Mouse (Mus musculus): ENCODE results near the gene Gdf1. TPM values are rescaled to one million over a fixed set of nuclear protein-coding genes. Genes with fewer than 3 reads are reported as not detected.

Gdf1 gene
- polyA plus RNA-seq, 1 experiment from 2014 or later: 5.5 TPM

DNA sequence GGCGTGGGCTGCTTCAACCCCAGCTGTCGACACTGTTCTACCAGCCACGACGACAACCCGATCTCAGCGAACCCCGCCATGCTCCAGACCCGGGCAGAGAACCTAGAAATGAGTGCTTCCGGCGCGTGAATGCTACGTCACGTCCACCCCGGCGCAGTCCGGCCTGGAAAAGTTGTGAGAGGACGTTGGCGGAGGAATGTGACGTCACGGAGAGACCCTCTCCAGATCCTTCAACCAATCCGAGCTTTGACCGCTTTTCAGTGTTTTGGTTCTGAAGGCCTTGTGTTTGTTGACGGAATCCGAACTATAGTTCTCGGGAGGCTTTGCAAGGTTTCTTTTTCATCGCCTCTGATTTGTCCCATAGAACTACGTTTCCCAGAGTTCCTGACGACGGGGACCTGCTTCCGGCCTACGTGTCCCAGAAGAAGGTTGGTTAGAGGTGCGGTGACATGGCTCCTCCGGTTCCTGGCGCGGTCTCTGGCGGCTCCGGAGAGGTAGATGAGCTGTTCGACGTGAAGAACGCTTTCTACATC lies 27.2 kb upstream of the Gdf1 start, which contains the start of the genes Ddx49 and Cope:
Gene Ddx49 (minus strand): TSS at position 132 of the 533 bp plus-strand sequence.
Gene Cope (plus strand): TSS at position 161 of the 533 bp plus-strand sequence.
- ATAC-seq (ENCODE audit: low FRiP score, low TSS enrichment): peak; percentile 88
- H3K9me3 ChIP-seq (ENCODE audit: low read length): no peaks in the 10 kb centered on the region
- H3K27ac ChIP-seq (ENCODE audit: low read length): peak within 1 kb of the TSS; percentile 89
- H3K9ac ChIP-seq (replicated peaks; ENCODE audit: low read length): peak within 1 kb of the TSS; percentile 84
- H3K4me1 ChIP-seq (ENCODE audit: insufficient read depth, low read length): peaks cover 19% of the 10 kb centered on the region
- H3K4me3 ChIP-seq (ENCODE audit: low read length): peak within 1 kb of the TSS; percentile 93
- no peaks in the 10 kb centered on the region for H3K27me3 ChIP-seq (ENCODE audit: insufficient read depth, low read length)
- H3K4me2 ChIP-seq (replicated peaks; ENCODE audit: low read depth, low read length): peak within 1 kb of the TSS; percentile 65
- peaks cover 38% of the 10 kb centered on the region for H3K36me3 ChIP-seq (ENCODE audit: insufficient read depth, low read length)
- WGBS: under 1% methylated on average over 40 of the region's 40 CpGs

DNA sequence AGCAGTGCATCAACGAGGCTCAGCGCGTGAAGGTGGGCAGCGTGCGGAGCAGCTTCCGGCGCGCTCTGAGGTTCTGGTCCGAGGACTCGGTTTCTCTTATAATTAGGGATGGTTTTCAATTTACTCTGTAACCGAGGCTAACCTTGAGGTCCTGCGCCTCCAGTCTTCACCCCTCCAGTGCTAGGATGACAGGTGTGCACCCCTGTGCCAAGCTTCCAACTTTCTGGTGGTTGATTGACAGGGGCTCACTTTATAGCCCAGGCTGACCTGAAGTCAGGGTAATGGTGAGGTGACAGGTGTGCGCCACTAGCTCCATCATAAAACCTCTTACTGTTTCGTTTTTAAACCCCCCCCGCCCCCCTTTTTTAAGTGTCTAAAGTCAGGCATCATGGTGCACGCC lies 26.7 kb upstream of the Gdf1 start:
- peak overlapping the region; percentile 89 for H3K27ac ChIP-seq (ENCODE audit: low read length)
- peaks cover 19% of the 10 kb centered on the region for H3K4me1 ChIP-seq (ENCODE audit: insufficient read depth, low read length)
- peak overlapping the region; percentile 65 for H3K4me2 ChIP-seq (replicated peaks; ENCODE audit: low read depth, low read length)
- WGBS: 2% methylated on average over 16 of the region's 16 CpGs
- ATAC-seq (ENCODE audit: low FRiP score, low TSS enrichment): peak; percentile 36; the same call in 1 of the 2 replicates
- H3K36me3 ChIP-seq (ENCODE audit: insufficient read depth, low read length): peaks cover 38% of the 10 kb centered on the region
- no peaks in the 10 kb centered on the region for H3K9me3 ChIP-seq (ENCODE audit: low read length)
- peak overlapping the region; percentile 93 for H3K4me3 ChIP-seq (ENCODE audit: low read length)
- H3K27me3 ChIP-seq (ENCODE audit: insufficient read depth, low read length): no peaks in the 10 kb centered on the region
- peak overlapping the region; percentile 84 for H3K9ac ChIP-seq (replicated peaks; ENCODE audit: low read length)

DNA sequence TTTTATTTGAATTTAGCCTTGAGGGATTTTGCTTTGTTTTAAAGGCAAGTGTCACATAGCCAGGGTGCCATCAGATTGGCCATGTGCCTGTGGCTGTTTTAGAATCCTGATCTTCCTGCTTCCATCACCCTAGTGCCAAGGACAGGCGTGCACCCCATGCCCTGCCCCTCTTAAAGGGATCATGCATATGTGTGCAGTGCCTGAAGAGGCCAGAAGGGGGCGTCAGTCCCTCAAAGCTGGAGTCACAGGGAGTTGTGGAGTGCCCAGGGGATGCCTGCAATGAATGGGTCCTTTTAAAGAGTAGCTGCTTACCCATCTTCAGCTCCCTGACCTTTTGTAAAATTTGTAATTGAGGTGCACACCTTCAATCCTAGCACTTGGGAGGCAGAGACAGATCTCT lies 20.3 kb upstream of the Gdf1 start:
- 30% methylated on average over 2 of the region's 2 CpGs for WGBS
- H3K9ac ChIP-seq (replicated peaks; ENCODE audit: low read length): no peak overlapping the region
- no peak overlapping the region for H3K4me2 ChIP-seq (replicated peaks; ENCODE audit: low read depth, low read length)
- no peaks in the 10 kb centered on the region for H3K27me3 ChIP-seq (ENCODE audit: insufficient read depth, low read length)
- no peaks in the 10 kb centered on the region for H3K9me3 ChIP-seq (ENCODE audit: low read length)
- no peak overlapping the region for H3K4me3 ChIP-seq (ENCODE audit: low read length)
- ATAC-seq (ENCODE audit: low FRiP score, low TSS enrichment): no peak
- peaks cover 81% of the 10 kb centered on the region for H3K36me3 ChIP-seq (ENCODE audit: insufficient read depth, low read length)
- no peak overlapping the region for H3K27ac ChIP-seq (ENCODE audit: low read length)
- H3K4me1 ChIP-seq (ENCODE audit: insufficient read depth, low read length): no peaks in the 10 kb centered on the region

DNA sequence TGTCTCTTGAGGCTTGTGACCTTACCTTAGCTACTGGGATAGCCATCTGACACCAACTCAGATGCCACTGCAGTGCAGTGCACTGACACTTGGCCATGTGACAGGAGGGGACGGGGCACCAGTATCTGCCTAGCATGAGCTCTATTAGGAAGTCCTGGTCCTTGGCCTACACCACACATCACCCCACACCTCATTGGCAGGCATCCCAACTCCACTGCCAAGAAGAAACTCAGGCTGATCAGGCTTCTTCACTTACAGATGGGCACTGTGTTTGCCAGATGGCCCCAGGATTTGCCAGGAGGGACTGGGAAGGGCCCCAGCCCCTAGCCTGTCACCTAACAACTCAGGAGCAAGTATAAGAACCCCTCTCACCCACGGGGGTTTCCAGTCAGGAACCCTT lies 16.2 kb upstream of the Gdf1 start:
- no peak overlapping the region for H3K4me3 ChIP-seq (ENCODE audit: low read length)
- no peak for ATAC-seq (ENCODE audit: low FRiP score, low TSS enrichment)
- H3K4me2 ChIP-seq (replicated peaks; ENCODE audit: low read depth, low read length): no peak overlapping the region
- H3K9ac ChIP-seq (replicated peaks; ENCODE audit: low read length): no peak overlapping the region
- H3K4me1 ChIP-seq (ENCODE audit: insufficient read depth, low read length): peaks cover 24% of the 10 kb centered on the region
- no peaks in the 10 kb centered on the region for H3K27me3 ChIP-seq (ENCODE audit: insufficient read depth, low read length)
- H3K36me3 ChIP-seq (ENCODE audit: insufficient read depth, low read length): peaks cover 47% of the 10 kb centered on the region
- 73% methylated on average over 2 of the region's 2 CpGs for WGBS
- no peaks in the 10 kb centered on the region for H3K9me3 ChIP-seq (ENCODE audit: low read length)
- H3K27ac ChIP-seq (ENCODE audit: low read length): no peak overlapping the region

DNA sequence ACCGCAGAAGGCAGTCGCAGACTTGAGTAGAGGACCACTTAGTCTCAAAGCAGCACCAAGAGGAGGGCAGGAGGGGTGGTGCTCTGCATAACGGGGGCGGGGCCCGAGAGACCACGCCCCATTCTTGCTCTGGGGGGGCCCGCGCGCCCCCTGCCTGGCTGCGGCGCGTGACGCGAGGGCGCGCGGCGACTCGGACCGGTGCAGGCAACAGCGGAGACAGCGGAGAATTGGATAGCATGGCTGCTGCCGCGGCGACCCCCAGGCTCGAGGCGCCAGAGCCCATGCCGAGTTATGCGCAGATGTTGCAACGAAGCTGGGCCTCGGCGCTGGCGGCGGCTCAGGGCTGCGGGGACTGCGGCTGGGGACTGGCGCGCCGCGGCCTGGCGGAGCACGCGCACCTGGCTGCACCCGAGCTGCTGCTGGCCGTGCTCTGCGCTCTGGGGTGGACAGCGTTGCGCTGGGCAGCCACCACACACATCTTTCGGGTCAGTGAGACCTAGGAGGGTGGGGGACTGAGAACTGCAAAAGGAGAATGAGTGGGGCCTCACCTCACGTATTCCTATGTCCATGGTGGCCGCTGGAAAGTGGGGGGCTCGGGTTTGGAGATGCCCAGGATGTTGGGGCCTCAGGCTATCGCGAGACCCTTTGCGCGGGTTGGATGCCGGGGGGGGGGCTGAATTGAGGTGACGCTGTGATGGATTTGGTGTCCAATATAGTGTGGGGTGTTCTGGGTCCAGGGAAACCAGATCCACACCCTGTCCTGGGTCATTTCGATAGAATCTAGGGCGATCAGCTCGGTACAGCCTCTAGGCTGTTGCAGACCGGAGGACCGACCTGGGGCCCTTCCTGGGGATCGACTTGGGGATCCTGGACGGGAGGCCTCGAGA lies 13.8 kb upstream of the Gdf1 start, which contains the start of gene Cers1:
Gene Cers1 (plus strand): TSS at position 152 of the 887 bp plus-strand sequence.
- Histone ChIP-seq H3K27me3 (ENCODE audit: insufficient read depth, low read length) (no peaks in the 10 kb centered on the region), H3K27ac (ENCODE audit: low read length) (no peak within 1 kb of the TSS), H3K9ac (replicated peaks; ENCODE audit: low read length) (peak within 1 kb of the TSS; percentile 65), H3K36me3 (ENCODE audit: insufficient read depth, low read length) (peaks cover 26% of the 10 kb centered on the region), H3K4me2 (replicated peaks; ENCODE audit: low read depth, low read length) (peak within 1 kb of the TSS; percentile 77), H3K4me3 (ENCODE audit: low read length) (peak within 1 kb of the TSS; percentile 57), H3K4me1 (ENCODE audit: insufficient read depth, low read length) (peaks cover 24% of the 10 kb centered on the region), H3K9me3 (ENCODE audit: low read length) (no peaks in the 10 kb centered on the region)
- peak; percentile 64 for ATAC-seq (ENCODE audit: low FRiP score, low TSS enrichment)
- WGBS: 2% methylated on average over 66 of the region's 66 CpGs

DNA sequence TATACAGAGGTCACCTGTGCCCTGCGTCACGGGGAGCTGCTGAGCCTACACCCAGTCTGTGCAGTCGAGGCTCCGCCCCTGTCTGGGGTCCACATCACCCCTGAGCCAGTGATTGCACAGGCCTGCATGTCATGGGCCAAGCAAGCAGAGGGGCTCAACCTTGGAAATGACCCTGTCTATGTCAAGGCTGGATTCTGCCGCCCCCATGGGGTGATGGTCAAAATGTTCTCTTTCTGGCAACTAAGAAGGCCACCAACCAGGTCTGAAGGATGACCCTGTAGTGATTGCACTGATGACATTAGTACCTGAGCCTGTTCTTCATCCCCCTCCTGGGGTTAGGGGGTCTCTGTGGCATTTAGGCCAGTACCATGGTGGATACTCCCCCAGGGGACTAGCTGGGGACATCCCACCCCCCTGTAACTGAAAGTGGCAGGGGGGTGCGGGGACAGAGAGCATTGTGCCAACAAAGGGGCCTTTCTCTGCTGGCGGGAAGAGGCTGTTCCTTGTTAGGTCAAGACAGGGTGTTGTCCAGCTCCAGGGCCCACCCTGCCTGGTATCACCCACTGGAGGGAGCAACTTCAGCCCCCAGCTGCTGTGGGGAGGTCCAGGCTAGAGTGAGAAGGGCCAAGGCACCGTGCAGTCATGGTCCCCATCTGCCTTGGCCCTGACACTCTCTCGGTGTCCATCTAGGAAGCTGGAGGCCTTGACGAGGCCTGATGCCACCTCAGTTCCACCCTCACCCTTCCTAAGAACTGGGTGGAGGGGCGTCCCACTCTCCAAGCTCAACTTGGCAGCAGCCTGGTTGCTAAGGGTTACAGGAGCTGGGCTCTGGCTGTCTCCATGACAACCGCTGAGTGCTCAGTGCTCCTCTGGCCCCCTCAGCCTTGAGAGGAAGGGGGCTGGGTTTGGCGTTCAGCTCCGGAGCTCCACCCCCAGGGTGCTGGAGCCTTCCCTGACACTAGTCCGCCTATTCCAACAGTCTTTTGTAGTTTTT lies 12.8 kb upstream of the Gdf1 start:
- H3K27ac ChIP-seq (ENCODE audit: low read length): no peak overlapping the region

DNA sequence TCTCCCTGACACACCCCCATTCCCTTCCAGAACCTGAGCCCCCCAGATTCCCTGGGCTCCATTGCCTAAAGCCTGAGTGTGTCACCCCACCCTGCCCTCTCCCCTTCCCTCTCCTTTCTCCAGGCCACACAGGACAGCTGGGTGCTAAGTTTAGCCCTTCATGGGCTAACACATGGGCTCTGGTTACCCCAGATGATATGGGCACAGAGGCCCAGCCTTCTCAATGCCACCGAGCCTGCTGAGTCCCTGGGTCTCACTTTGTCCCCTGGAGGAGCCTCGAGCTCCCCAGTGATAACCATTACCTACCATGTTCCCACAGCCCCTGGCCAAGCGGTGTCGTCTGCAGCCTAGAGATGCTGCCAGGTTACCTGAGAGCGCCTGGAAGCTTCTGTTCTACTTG lies 11.7 kb upstream of the Gdf1 start:
- Histone ChIP-seq H3K4me3 (ENCODE audit: low read length) (no peak overlapping the region), H3K9me3 (ENCODE audit: low read length) (no peaks in the 10 kb centered on the region), H3K36me3 (ENCODE audit: insufficient read depth, low read length) (peaks cover 8% of the 10 kb centered on the region), H3K4me2 (replicated peaks; ENCODE audit: low read depth, low read length) (no peak overlapping the region), H3K9ac (replicated peaks; ENCODE audit: low read length) (no peak overlapping the region), H3K27ac (ENCODE audit: low read length) (no peak overlapping the region), H3K4me1 (ENCODE audit: insufficient read depth, low read length) (peaks cover 24% of the 10 kb centered on the region), H3K27me3 (ENCODE audit: insufficient read depth, low read length) (no peaks in the 10 kb centered on the region)
- no peak for ATAC-seq (ENCODE audit: low FRiP score, low TSS enrichment)
- 84% methylated on average over 5 of the region's 5 CpGs for WGBS

More for the DNA sequence above, 12.8 kb upstream of the Gdf1 start:
- 13% methylated on average over 15 of the region's 15 CpGs for WGBS
- H3K9ac ChIP-seq (replicated peaks; ENCODE audit: low read length): peak overlapping the region; percentile 65; the same call in 1 of the 2 replicates
- peak; percentile 44 for ATAC-seq (ENCODE audit: low FRiP score, low TSS enrichment)
- peaks cover 17% of the 10 kb centered on the region for H3K36me3 ChIP-seq (ENCODE audit: insufficient read depth, low read length)
- H3K27me3 ChIP-seq (ENCODE audit: insufficient read depth, low read length): no peaks in the 10 kb centered on the region
- H3K9me3 ChIP-seq (ENCODE audit: low read length): no peaks in the 10 kb centered on the region
- peak overlapping the region; percentile 57 for H3K4me3 ChIP-seq (ENCODE audit: low read length)
- peaks cover 24% of the 10 kb centered on the region for H3K4me1 ChIP-seq (ENCODE audit: insufficient read depth, low read length)
- peak overlapping the region; percentile 77 for H3K4me2 ChIP-seq (replicated peaks; ENCODE audit: low read depth, low read length)

DNA sequence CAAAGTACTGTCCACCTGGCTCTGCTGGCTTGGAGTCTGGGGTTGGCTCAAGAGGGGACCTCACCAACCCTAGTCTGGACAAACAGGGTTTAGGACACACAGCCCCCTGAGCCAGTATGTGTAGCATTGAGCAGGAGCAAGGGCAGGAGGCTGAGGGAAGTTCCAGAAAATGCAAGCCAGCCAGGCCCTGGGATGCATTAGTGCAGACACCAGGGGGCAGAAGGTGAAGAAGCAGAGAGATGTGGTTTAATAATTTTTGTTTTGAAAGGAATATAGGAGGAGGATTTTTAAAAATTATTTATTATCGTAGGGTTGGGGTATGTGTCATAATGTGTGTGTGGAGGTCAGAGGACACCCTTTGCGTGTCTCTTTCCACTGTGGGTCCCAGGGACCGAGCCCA lies 5.9 kb upstream of the Gdf1 start:
- H3K4me1 ChIP-seq (ENCODE audit: insufficient read depth, low read length): no peaks in the 10 kb centered on the region
- H3K27me3 ChIP-seq (ENCODE audit: insufficient read depth, low read length): no peaks in the 10 kb centered on the region
- no peak overlapping the region for H3K27ac ChIP-seq (ENCODE audit: low read length)
- WGBS: 92% methylated on average over 3 of the region's 3 CpGs
- H3K4me2 ChIP-seq (replicated peaks; ENCODE audit: low read depth, low read length): no peak overlapping the region
- H3K36me3 ChIP-seq (ENCODE audit: insufficient read depth, low read length): no peaks in the 10 kb centered on the region
- H3K4me3 ChIP-seq (ENCODE audit: low read length): no peak overlapping the region
- no peak overlapping the region for H3K9ac ChIP-seq (replicated peaks; ENCODE audit: low read length)
- ATAC-seq (ENCODE audit: low FRiP score, low TSS enrichment): no peak
- no peaks in the 10 kb centered on the region for H3K9me3 ChIP-seq (ENCODE audit: low read length)

DNA sequence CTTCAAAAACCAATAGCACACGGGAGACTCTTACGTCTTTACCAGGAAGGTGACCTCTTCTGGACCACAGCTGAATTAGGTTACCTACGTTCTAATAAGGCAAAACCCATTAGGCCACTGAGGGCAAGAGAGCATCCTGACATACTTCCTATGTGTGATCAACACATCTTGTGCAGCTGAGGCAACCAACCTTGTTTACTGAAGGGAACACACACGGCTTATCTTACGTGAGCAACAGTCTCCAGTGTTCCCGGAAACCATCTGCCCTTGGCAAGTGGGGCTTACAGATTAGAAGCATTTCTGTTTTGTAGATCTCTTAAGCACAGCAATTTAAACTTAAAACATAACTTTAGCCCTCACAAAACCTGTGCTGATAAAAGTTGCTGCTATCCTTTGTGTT lies 2.1 kb upstream of the Gdf1 start:
- WGBS: 92% methylated on average over 6 of the region's 6 CpGs
- Histone ChIP-seq H3K36me3 (ENCODE audit: insufficient read depth, low read length) (peaks cover 13% of the 10 kb centered on the region), H3K9ac (replicated peaks; ENCODE audit: low read length) (no peak overlapping the region), H3K4me1 (ENCODE audit: insufficient read depth, low read length) (peaks cover 22% of the 10 kb centered on the region), H3K27me3 (ENCODE audit: insufficient read depth, low read length) (no peaks in the 10 kb centered on the region), H3K4me2 (replicated peaks; ENCODE audit: low read depth, low read length) (no peak overlapping the region), H3K4me3 (ENCODE audit: low read length) (no peak overlapping the region), H3K9me3 (ENCODE audit: low read length) (no peaks in the 10 kb centered on the region), H3K27ac (ENCODE audit: low read length) (no peak overlapping the region)
- ATAC-seq (ENCODE audit: low FRiP score, low TSS enrichment): no peak

Data from kidney, embryonic 16.5 days (tissue).